Mouse (Mus musculus): ENCODE data around the gene Itga6. TPM values are rescaled to one million over a fixed set of nuclear protein-coding genes. Genes with fewer than 3 reads are reported as not detected.
"Not testable (repeated sequence)": the region's sequence is repeated elsewhere in the genome, so short reads cannot be mapped to it uniquely, and the experiment has no call there.

The Itga6 gene
- total RNA-seq (2015; ENCODE audit: low replicate concordance) (9.8 and 11.1 TPM in 2 replicates), total RNA-seq (2017; ENCODE audit: low replicate concordance) (6.6 and 10.0 TPM in 2 replicates)

- no peak for ATAC-seq (replicated peaks; ENCODE audit: low FRiP score, poor library complexity, severe bottlenecking)
These were observed at the start of gene Itga6 for GRCm38 (mm10) chr2:71745610-71746374. Itga6 (plus strand) TSS chr2:71745616.

DNA sequence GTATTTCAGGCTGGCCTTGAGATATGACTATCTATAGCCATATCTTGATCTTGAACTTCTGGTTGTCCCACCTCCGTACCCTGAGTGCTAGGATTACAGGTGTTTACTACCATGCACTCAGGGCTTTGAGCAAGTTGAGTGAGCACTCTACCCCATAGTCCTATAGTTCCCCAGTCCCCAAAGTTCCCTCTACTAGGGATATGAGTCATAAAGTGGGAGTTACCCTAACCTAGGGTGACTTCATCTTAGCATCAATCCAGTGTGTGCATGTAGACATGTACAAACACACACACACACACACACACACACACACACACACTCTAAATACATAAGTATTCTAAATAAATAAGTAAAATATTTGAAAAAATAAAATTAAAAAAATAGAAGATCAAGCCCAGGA lies 48.6 kb upstream of the Itga6 start:
- ATAC-seq (replicated peaks; ENCODE audit: low FRiP score, poor library complexity, severe bottlenecking), result no peak

- ATAC-seq (replicated peaks; ENCODE audit: low FRiP score, poor library complexity, severe bottlenecking), result no peak
These were observed 47.7 kb upstream of the Itga6 start for GRCm38 (mm10) chr2:71697408-71698336.

- no peak for ATAC-seq (replicated peaks; ENCODE audit: low FRiP score, poor library complexity, severe bottlenecking)
These were observed 47.0 kb upstream of the Itga6 start for GRCm38 (mm10) chr2:71698366-71698765.

DNA sequence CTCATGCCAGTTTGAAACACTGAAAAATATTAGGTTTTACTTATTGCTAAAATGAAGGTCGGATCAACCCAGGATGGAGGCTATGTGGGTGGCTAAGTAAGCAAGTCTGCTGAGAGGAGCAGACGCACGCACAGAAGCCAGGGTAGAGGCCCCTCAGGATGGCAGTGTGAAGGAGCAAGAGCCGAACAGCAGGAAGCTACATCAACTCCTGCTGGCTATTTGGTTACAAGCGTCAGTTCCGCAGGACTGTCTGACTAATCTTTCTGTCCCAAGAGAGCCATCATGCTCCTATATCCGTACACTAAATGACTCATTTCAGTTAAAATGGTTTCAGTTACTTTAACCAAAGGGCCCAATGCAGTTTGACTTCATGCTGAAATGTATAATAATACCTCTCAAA lies 46.5 kb upstream of the Itga6 start:
- ATAC-seq (replicated peaks; ENCODE audit: low FRiP score, poor library complexity, severe bottlenecking), result no peak

DNA sequence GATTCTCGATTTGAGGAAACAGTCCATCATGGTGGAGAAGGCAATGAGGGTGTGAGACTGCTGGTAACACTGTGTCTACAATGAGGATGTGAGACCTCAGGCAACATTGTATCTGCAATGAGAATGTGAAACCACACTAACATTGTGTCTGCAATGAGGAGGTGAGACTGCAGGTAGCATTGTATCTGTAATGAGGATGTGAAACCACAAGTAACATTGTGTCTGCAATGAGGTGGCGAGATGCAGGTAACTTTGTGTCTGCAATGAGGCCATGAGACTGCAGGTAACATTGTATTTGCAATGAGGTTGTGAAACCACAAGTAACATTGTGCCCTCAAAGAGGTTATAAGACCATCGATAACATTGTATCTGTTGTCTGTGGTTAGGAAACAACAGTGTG lies 44.1 kb upstream of the Itga6 start:
- no peak for ATAC-seq (replicated peaks; ENCODE audit: low FRiP score, poor library complexity, severe bottlenecking)

DNA sequence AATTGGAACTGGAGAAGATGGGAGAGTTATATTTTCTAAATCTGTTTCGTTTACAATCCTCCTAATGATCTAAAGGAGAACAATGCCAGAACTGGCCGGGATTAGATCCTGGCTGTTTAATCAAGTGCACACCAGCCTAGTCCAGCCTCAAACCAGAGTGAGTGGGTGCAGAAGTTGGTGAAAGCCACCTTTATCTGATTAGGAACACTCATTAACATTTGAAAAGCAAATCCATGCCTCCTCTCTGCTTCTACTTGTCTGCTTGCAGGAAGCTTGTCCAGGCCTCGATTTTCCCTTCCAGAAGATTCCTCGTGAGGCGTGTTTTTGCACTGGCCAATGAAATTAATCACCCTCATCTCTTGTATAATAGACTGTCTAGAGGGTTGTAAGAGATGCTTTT lies 41.1 kb upstream of the Itga6 start:
- no peak for ATAC-seq (replicated peaks; ENCODE audit: low FRiP score, poor library complexity, severe bottlenecking)

GRCm38 (mm10) chr2:71708886-71709285 lies 36.5 kb upstream of the Itga6 start:
- ATAC-seq (replicated peaks; ENCODE audit: low FRiP score, poor library complexity, severe bottlenecking), result no peak

DNA sequence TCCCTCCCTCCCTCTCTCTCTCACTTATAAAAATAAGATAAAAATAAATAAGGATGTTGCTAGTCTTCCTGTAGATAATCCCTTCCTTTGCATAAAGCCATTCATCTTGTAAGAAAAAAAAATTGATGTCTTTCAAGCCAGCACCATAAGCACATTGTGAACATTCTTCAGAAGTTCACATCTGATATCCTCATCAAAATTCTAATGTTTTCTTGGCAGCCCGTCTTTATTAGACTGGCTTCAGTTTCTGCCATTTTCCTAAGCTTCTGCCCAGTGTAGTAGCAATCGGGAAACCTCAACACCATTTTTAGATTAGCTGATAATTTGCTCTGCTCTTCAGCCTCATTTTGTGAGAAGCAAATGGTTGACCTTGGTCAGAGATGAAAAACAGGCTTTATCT lies 33.8 kb upstream of the Itga6 start:
- no peak for ATAC-seq (replicated peaks; ENCODE audit: low FRiP score, poor library complexity, severe bottlenecking)

DNA sequence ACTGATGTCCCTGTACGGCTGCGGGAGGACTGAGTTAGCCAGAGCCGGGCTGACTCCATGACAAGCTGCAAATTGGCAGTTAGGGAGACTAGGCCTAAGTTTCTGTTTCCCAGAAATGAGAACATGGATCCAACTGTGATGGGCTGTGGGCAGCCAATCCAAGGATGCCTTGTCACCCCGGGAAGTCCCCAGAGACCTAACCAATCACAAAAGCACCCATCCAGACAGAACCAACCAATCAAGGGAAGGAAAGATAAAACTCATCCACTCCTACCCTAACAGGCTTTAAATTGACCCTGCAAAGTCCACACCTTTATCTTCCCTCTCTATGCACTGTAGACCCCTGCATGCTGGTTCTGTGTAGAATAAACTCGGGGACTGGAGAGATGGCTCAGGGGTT lies 31.0 kb upstream of the Itga6 start:
- no peak for ATAC-seq (replicated peaks; ENCODE audit: low FRiP score, poor library complexity, severe bottlenecking)

DNA sequence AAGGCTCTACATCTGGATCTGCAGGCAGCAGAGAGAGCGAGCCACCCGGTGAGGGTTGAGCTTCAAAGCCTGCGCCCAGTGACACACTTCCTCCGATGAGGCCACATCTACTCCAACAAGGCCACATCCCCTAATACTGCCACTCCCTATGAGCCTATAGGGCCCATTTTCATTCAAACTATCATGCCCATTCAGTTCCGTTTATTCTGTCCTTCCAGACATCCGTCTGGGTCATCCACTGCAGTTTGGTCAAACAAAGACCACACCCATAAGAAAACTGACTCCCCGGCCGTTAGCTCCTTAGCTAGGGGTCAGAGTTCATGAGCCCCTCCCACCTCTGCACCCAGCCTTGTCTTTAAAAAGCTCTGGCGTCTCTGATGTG lies 26.4 kb upstream of the Itga6 start:
- no peak for ATAC-seq (replicated peaks; ENCODE audit: low FRiP score, poor library complexity, severe bottlenecking)

DNA sequence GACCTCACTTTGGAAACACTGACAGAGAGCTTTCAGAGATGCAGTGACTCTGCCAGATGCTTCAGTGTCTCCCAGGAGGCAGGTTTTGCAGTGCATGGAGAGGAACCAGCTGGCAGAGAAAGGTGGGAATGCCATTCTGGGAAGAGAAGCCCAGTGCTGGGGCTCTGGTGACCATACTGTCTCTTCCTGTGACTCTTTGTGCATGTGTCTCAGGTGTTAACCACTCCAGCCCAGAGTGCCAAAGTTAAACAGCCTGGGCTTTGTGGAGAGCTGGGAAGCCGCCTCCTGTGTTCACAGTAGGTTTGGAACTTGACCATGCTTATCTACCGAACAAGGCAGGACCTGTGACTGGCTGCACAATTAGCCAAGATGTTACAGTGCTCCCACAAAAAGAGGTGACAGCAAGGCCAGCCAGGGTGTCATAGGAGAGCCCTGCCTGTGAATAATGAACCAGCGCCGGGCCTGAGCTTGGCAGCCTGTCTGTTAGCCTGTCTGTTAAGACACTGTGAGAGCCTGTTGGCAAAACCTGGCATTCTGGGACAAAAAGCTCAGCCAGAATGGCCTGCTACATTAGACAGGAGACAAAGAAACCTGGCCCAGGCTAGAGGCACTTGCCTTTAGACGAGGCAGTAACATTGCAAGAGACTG lies 25.9 kb upstream of the Itga6 start:
- no peak for ATAC-seq (replicated peaks; ENCODE audit: low FRiP score, poor library complexity, severe bottlenecking)

DNA sequence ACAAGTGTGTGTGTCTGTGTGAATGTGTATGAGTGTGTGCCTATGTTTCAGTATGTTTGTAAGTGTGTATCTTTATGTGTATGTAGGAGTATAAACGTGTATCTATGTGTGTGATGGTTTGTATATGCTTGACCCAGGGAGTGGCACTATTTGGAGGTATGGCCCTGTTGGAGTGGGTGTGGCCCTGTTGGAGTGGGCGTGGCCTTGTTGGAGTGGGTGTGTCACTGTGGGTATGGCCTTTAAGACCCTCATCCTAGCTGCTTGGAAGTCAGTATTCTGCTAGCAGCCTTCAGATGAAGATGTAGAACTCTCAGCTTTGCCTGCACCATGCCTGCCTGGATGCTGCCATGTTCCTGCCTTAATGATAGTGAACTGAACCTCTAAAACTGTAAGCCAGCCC lies 24.9 kb upstream of the Itga6 start:
- not testable (repeated sequence) for ATAC-seq (replicated peaks; ENCODE audit: low FRiP score, poor library complexity, severe bottlenecking)

DNA sequence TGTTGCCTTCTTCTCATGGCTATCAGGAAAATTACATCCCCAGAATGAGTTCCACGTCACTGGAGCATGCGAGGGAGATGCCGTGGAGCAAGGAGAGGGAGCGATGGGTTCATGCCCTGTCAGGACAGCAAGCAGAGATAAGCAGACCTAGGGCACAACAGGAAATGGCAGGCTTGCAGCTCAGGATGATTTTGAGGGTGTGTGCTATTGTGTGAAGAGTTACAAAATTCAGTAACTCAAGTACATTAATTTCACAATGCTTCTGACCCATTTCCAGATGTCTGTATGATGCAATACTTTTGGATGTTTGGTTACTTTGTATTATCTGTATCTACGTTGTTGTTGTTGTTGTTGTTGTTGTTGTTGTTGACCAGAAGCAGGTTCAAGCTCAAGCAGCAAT lies 22.5 kb upstream of the Itga6 start:
- no peak for ATAC-seq (replicated peaks; ENCODE audit: low FRiP score, poor library complexity, severe bottlenecking)

DNA sequence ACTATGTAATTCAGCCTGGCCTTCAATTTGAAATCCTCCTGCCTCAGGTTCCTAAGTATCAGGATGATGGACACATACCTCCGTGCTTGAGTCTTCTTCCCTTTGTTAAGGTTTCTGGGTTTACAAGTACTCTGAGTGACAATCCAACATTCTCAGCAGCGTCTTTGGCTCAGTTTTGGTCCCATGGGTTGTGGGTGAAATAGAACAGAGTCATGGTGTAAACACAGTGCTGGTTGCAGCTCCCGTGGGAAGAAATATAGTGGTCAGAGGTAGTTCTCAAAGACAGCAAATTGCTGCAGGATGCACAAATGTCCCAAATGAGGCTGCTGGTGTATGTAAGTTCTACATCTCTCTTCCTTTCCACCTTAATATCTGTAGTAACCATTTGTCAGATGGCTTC lies 21.8 kb upstream of the Itga6 start:
- ATAC-seq (replicated peaks; ENCODE audit: low FRiP score, poor library complexity, severe bottlenecking), result no peak

GRCm38 (mm10) chr2:71724028-71724427 lies 21.4 kb upstream of the Itga6 start:
- ATAC-seq (replicated peaks; ENCODE audit: low FRiP score, poor library complexity, severe bottlenecking), result no peak

DNA sequence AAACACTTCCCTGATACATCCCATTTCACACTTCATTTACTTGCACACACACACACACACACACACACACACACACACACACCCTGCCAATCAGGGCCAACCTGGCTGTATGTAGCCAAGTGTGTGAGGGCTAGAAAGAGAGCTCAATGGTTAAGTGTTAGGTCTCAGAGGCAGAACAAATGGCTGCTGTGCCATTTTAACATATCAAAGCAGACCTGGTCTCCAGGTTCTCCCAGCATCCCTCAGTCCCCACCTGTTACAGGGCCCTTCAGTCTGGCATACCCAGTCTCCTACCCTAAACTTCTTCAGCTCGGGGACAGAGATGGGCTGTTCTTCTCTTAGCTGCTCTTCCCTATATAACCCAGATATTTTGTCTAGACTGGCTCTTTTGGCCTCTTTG lies 20.0 kb upstream of the Itga6 start:
- ATAC-seq (replicated peaks; ENCODE audit: low FRiP score, poor library complexity, severe bottlenecking), result no peak

DNA sequence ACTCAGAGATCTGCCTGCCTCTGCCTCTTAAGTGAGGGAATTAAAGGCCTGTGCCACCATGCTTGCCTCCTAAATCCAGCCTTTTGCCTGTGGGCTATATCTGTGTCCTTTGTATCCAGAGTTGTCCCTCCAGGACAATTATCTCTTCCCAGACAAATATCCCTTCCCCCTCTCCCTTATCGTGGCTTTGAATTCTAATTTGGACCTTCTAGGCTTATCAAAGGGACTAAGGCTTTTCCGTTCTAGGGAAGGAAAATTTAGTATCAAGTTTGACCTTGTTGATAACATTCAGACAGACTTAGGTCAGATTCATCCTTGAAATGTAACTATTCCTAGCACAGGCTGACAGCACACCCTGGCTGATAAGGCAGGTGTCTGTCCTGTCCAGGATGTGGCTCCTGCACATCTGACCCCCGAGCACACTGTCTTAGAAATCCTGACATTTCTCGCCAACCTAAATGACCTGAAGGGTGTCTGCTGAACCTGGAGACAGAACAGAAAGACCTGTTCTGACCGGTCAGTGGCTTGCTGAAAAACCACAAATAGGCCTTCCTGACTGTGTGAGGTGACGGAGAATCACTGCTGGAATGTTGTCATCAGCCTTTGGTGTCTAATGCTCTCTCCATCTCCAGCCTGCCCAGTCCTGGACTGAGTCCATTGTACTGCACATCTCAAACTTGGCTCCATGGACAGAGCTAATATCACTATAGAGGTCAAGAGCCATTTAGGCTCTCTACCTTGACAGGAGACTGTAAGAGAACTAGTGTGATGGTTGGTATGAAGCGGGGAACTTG lies 18.3 kb upstream of the Itga6 start:
- ATAC-seq (replicated peaks; ENCODE audit: low FRiP score, poor library complexity, severe bottlenecking), result no peak

GRCm38 (mm10) chr2:71728341-71728740 lies 17.1 kb upstream of the Itga6 start:
- no peak for ATAC-seq (replicated peaks; ENCODE audit: low FRiP score, poor library complexity, severe bottlenecking)

DNA sequence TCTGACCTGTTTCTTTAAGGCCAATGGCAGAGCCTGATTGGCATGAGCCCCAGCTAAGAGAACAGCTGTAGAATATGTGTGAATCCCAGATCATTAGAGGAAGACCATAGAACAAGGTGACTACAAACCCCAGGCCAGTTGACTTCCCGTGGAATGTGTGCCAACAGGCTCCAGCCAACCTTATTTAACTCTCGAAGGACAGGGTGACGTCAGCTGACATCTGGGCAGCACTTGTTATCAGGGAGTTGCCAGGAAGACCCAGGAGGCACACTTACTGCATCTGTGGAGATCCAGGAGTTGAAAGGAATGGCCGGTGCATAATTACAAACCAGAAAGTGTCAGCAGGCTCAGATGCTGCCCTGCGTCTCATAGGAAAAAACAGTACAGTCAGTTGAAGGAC lies 16.6 kb upstream of the Itga6 start:
- ATAC-seq (replicated peaks; ENCODE audit: low FRiP score, poor library complexity, severe bottlenecking), result no peak

Measured in erythroblast, adult 5-6 weeks (primary cell).